Mouse (Mus musculus) hindbrain, embryonic 13.5 days (tissue): ENCODE measurements around the gene Lrp10. TPM values are rescaled to one million over a fixed set of nuclear protein-coding genes. Genes with fewer than 3 reads are reported as not detected.
A peak's percentile ranks its signal among the peaks of the same experiment; 100 is the strongest.

Source experiments
- ATAC-seq: fragments of 200-750 bp; cut with Nextera tagmentation; 2 replicates; pipeline ENCODE4 v1.8.0; 2017; ENCODE audit warnings: moderate TSS enrichment; ENCODE audit not compliant: low FRiP score
- H3K27ac ChIP-seq: fragments of 300-500 bp; sonication (generic); 2 replicates; pipeline ENCODE4 v1.5.1; 2015; ENCODE audit warnings: inconsistent platforms, mild to moderate bottlenecking, moderate library complexity
- H3K27me3 ChIP-seq: fragments of 300-500 bp; sonication (generic); 2 replicates; pipeline ENCODE4 v1.6.1; 2015; ENCODE audit warnings: mild to moderate bottlenecking, inconsistent platforms
- H3K36me3 ChIP-seq: fragments of 300-500 bp; sonication (generic); 2 replicates; pipeline ENCODE4 v1.6.1; 2015; ENCODE audit warnings: mild to moderate bottlenecking, inconsistent platforms
- H3K4me1 ChIP-seq: fragments of 300-500 bp; sonication (generic); replicated peaks from 2 replicates; pipeline ENCODE4 v1.6.1; 2015; ENCODE audit warnings: inconsistent platforms
- H3K4me2 ChIP-seq: fragments of 300-500 bp; sonication (generic); 2 replicates; pipeline ENCODE4 v1.6.1; 2015; ENCODE audit warnings: inconsistent platforms, mild to moderate bottlenecking, moderate library complexity
- H3K4me3 ChIP-seq: fragments of 300-500 bp; sonication (generic); 2 replicates; pipeline ENCODE4 v1.5.1; 2015; ENCODE audit warnings: mild to moderate bottlenecking, inconsistent platforms
- H3K9ac ChIP-seq: fragments of 300-500 bp; sonication (generic); 2 replicates; pipeline ENCODE4 v1.6.1; 2015; ENCODE audit warnings: mild to moderate bottlenecking, inconsistent platforms
- H3K9me3 ChIP-seq: fragments of 300-500 bp; sonication (generic); 2 replicates; pipeline ENCODE4 v1.6.1; 2016; ENCODE audit warnings: inconsistent platforms
- WGBS: fragments of 180-500 bp; shearing (Covaris S2); methylation state at CpG from one replicate; pipeline ENCODE4 v1.1.7; 2015; 5-methylcytosine and 5-hydroxymethylcytosine counted together
- polyA plus RNA-seq: library from polyadenylated mRNA; unstranded; fragments of >200 nt; fragmentation: Nextera tagmentation; extraction: Ambion mirVana; gene quantifications from 2 replicates; pipeline ENCODE4 v1.2.1, GENCODE M21; 2015

Lrp10 gene
- polyA plus RNA-seq, 1 experiment from 2014 or later = 32.0 TPM

DNA sequence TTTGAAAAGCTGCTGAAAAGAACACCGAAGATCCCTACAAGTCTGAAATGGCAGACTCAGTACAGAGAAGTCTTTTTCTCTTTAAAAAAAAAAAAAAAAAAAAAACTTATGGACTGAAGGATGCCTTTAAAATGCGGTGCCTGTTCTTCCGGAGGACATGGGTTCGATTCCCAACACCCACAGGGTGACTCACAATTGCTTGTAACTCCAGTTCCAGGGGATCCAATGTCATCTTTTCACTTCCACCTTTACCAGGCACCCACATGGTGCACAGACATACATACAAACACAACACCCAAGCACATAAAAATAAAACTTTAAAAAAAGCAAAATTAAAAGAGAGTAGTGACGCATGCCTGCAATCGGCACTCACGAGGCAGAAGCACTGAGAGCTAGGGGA lies 36.2 kb upstream of the Lrp10 start:
- Histone ChIP-seq H3K9ac (peak overlapping the region; percentile 91), H3K27me3 (peaks cover 12% of the 10 kb centered on the region), H3K9me3 (no peaks in the 10 kb centered on the region), H3K4me3 (peak overlapping the region; percentile 88), H3K4me1 (peaks cover 59% of the 10 kb centered on the region), H3K4me2 (peak overlapping the region; percentile 67), H3K27ac (no peak overlapping the region), H3K36me3 (peaks cover 8% of the 10 kb centered on the region; the same call in 1 of the 2 replicates)
- ATAC-seq = no peak
- WGBS = 93% methylated on average over 7 of the region's 7 CpGs

GRCm38 (mm10) chr14:54428421-54428820 lies 35.5 kb upstream of the Lrp10 start:
- no peak overlapping the region for H3K4me3 ChIP-seq
- 96% methylated on average over 5 of the region's 5 CpGs for WGBS
- no peak overlapping the region for H3K9ac ChIP-seq
- peaks cover 8% of the 10 kb centered on the region; the same call in 1 of the 2 replicates for H3K36me3 ChIP-seq
- no peak overlapping the region for H3K27ac ChIP-seq
- no peaks in the 10 kb centered on the region for H3K9me3 ChIP-seq
- ATAC-seq = no peak
- no peak overlapping the region for H3K4me2 ChIP-seq
- H3K27me3 ChIP-seq = peaks cover 19% of the 10 kb centered on the region
- H3K4me1 ChIP-seq = peaks cover 64% of the 10 kb centered on the region

- 73% methylated on average over 7 of the region's 7 CpGs for WGBS
- Histone ChIP-seq H3K9ac (peak overlapping the region; percentile 6; the same call in 1 of the 2 replicates), H3K4me1 (peaks cover 72% of the 10 kb centered on the region), H3K27ac (peak overlapping the region; percentile 87), H3K9me3 (no peaks in the 10 kb centered on the region), H3K4me2 (peak overlapping the region; percentile 71), H3K36me3 (peaks cover 8% of the 10 kb centered on the region; the same call in 1 of the 2 replicates), H3K27me3 (peaks cover 19% of the 10 kb centered on the region), H3K4me3 (peak overlapping the region; percentile 55; the same call in 1 of the 2 replicates)
- ATAC-seq = no peak
Observed at GRCm38 (mm10) chr14:54429332-54430093, 34.4 kb upstream of the Lrp10 start.

DNA sequence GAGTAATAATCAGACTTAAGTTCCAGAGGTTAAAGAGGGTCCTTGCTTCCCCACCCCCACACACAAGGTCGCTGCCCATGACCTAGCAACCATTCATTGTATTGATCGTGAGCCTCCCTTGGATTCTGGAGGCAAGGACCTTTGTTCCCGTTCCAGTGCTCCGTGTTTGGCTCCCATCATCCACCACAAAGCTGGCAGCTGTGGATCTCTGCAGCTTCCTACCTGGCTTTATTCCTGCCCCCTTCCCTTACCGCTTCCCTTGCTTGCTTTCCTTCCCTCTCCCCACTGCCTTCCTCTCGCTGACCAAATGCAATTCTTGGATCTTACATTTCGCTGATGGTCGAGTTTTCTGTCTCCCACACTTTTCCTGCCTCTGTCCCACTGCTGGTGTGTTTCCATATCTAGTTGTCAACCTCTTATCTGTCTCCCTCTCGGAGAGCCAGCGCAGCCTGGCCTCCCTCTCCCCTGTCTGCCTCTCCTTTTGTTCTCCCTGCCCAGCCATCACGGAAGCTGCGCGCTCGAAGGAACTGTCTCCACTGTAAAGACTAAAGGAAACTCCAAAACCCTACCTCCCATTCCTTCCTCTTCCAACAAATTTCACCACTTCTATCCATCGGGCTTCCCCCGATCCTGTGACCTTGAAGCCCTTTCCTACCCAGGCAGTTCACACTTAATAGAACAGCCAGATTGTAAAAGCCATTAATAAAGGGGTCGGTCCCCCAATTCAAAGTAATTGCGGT lies 33.4 kb upstream of the Lrp10 start:
- 4% methylated on average over 18 of the region's 18 CpGs for WGBS
- Histone ChIP-seq H3K4me2 (peak overlapping the region; percentile 71), H3K9me3 (no peaks in the 10 kb centered on the region), H3K36me3 (peaks cover 8% of the 10 kb centered on the region; the same call in 1 of the 2 replicates), H3K4me1 (peaks cover 70% of the 10 kb centered on the region), H3K27ac (peak overlapping the region; percentile 87), H3K27me3 (peaks cover 19% of the 10 kb centered on the region), H3K4me3 (peak overlapping the region; percentile 55), H3K9ac (peak overlapping the region; percentile 85)
- ATAC-seq = no peak

- H3K9ac ChIP-seq = peak within 1 kb of the TSS; percentile 85
- peak within 1 kb of the TSS; percentile 87 for H3K27ac ChIP-seq
- peaks cover 10% of the 10 kb centered on the region; the same call in 1 of the 2 replicates for H3K36me3 ChIP-seq
- H3K4me3 ChIP-seq = peak within 1 kb of the TSS; percentile 55
- under 1% methylated on average over 48 of the region's 49 CpGs for WGBS
- H3K27me3 ChIP-seq = peaks cover 19% of the 10 kb centered on the region
- H3K4me1 ChIP-seq = peaks cover 62% of the 10 kb centered on the region
- peak within 1 kb of the TSS; percentile 71 for H3K4me2 ChIP-seq
- peak; percentile 11; the same call in 1 of the 2 replicates for ATAC-seq
- no peaks in the 10 kb centered on the region for H3K9me3 ChIP-seq
Observed at GRCm38 (mm10) chr14:54431334-54432077, 32.4 kb upstream of the Lrp10 start, which contains the start of gene Mmp14. Mmp14 (plus strand) TSS chr14:54431612.

- peak overlapping the region; percentile 87 for H3K27ac ChIP-seq
- H3K4me3 ChIP-seq = peak overlapping the region; percentile 55
- 3% methylated on average over 54 of the region's 54 CpGs for WGBS
- peaks cover 61% of the 10 kb centered on the region for H3K4me1 ChIP-seq
- H3K27me3 ChIP-seq = peaks cover 19% of the 10 kb centered on the region
- peak overlapping the region; percentile 71 for H3K4me2 ChIP-seq
- no peaks in the 10 kb centered on the region for H3K9me3 ChIP-seq
- ATAC-seq = peak; percentile 50; the same call in 1 of the 2 replicates
- H3K9ac ChIP-seq = peak overlapping the region; percentile 85
- peaks cover 11% of the 10 kb centered on the region; the same call in 1 of the 2 replicates for H3K36me3 ChIP-seq
Observed at GRCm38 (mm10) chr14:54432078-54432836, 31.7 kb upstream of the Lrp10 start.

DNA sequence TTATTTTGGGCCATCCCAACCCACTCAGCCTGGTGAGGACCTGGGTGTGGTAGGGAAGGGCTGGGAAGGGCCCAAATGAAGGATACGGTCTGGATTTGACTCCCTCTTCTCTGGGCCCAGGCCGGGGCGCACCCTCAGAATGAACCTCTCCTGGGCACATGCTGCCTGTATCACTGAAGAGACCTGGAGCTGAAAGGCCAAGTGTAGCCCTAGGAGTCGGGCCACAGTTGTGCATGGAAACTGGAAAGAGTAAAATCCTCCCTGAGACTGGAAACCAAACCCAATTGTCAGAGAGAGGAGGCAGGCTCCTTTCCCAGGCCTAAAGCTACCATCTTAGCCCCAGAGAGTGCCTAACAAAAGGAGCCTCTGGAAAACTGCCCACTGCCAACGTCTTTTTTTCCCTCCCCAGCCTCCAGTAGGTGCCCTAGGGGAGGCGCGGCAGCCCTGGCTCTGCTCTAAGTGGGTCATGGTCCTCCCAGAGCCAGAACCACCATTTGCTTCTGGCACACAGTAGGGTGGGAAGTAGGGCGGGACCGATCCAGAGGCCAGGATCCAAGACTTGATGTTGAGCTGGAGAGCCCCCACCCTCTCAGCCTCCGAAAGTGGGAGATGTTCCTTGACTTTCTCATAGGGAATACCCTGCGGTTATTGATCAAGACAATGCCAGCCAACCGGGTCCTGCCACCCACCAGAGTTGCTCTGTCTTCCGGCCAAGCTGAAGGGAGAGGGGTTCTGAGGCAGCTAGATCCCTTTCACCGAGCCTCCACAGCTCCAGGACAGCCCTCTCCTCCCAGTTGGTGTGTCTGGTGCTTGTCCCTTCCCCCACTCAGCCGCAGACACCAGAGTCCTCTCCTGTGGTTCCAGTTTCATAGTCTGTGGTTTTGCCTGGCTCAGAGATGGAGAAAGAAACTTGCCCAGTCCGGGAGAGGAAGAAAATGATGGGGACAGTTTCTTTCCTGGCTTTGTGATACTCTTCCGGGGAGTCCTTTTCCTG lies 30.8 kb upstream of the Lrp10 start:
- Histone ChIP-seq H3K4me1 (peaks cover 52% of the 10 kb centered on the region), H3K9me3 (no peaks in the 10 kb centered on the region)
- 42% methylated on average over 17 of the region's 17 CpGs for WGBS

DNA sequence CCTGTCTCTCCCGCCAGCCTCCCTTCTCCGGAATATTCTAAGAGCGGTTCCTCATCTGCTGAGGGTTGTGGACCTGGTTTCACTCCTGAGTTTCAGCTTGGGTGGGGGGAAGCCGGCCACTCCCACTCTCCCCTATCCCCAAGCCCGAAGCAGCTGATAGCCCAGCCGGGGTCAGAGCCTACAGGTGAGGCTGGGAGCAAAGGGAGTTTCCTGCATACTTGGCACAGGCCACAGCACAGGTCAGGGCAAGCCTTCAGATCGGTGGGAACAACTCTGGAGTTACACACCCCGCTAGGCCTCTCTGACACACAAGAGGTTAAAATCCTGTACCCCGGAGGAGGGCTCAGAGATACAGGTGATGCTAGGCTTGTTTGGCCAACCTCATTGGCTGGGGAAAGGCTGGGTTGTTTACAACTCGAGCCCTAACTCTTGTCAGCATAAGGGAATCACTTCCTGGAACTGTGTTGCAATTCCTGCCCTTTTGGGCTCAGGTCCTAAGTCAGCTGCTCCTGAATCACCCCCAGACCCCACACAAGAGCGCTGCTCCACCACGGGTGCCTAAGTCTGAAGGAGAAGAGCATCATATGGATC lies 29.9 kb upstream of the Lrp10 start:
- peak overlapping the region; percentile 71 for H3K4me2 ChIP-seq
- no peaks in the 10 kb centered on the region for H3K9me3 ChIP-seq
- H3K36me3 ChIP-seq = peaks cover 21% of the 10 kb centered on the region
- peaks cover 19% of the 10 kb centered on the region for H3K27me3 ChIP-seq
- H3K4me1 ChIP-seq = peaks cover 49% of the 10 kb centered on the region
- no peak overlapping the region for H3K27ac ChIP-seq
- peak overlapping the region; percentile 55 for H3K4me3 ChIP-seq
- 74% methylated on average over 12 of the region's 12 CpGs for WGBS
- ATAC-seq = no peak
- H3K9ac ChIP-seq = peak overlapping the region; percentile 85; the same call in 1 of the 2 replicates

More for the DNA sequence above, 30.8 kb upstream of the Lrp10 start:
- peak overlapping the region; percentile 85 for H3K9ac ChIP-seq
- ATAC-seq = peak; percentile 7; the same call in 1 of the 2 replicates
- H3K27me3 ChIP-seq = peaks cover 19% of the 10 kb centered on the region
- peaks cover 12% of the 10 kb centered on the region for H3K36me3 ChIP-seq
- H3K27ac ChIP-seq = peak overlapping the region; percentile 87
- H3K4me2 ChIP-seq = peak overlapping the region; percentile 71
- peak overlapping the region; percentile 55 for H3K4me3 ChIP-seq

DNA sequence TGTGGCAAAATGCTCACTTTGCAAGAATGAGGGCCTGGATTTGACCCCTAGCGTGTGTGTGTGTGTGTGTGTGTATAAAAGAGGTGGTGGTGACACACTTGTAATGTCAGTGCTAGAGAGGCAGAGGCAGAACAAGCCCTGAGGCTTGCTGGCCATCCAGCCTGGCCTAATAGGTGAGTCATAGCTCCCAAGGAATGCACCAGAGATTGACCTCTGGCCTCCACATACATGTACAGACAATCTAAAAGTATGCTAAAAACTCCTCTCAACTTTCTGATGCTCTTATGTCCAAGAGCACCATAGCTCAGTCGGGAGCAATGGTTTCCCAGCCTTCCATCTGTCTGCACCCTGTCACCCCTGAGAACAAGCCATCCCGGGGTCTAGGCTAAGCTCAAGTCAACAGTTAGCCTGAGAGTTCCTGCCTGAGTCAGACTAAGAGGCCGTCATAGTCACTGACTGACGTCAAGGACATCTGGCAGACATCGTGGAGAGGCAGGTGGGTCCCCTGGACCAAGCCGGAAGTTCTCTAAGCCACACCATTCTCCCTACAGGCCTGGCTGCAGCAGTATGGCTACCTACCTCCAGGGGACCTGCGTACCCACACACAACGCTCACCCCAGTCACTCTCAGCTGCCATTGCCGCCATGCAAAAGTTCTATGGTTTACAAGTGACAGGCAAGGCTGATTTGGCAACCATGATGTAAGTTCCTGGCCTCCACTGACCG lies 28.6 kb upstream of the Lrp10 start:
- 83% methylated on average over 11 of the region's 11 CpGs for WGBS
- Histone ChIP-seq H3K4me1 (peaks cover 36% of the 10 kb centered on the region), H3K27me3 (peaks cover 19% of the 10 kb centered on the region), H3K36me3 (peaks cover 26% of the 10 kb centered on the region), H3K4me2 (no peak overlapping the region), H3K4me3 (no peak overlapping the region), H3K9ac (no peak overlapping the region), H3K9me3 (no peaks in the 10 kb centered on the region), H3K27ac (no peak overlapping the region)
- no peak for ATAC-seq

GRCm38 (mm10) chr14:54439155-54439554 lies 24.8 kb upstream of the Lrp10 start:
- no peak for ATAC-seq
- 83% methylated on average over 12 of the region's 12 CpGs for WGBS

More at GRCm38 (mm10) chr14:54439155-54439554, 24.8 kb upstream of the Lrp10 start:
- no peak overlapping the region for H3K4me3 ChIP-seq
- H3K4me1 ChIP-seq = peaks cover 2% of the 10 kb centered on the region
- no peak overlapping the region for H3K27ac ChIP-seq
- no peaks in the 10 kb centered on the region for H3K27me3 ChIP-seq
- peaks cover 31% of the 10 kb centered on the region for H3K36me3 ChIP-seq
- H3K9ac ChIP-seq = no peak overlapping the region
- no peak overlapping the region for H3K4me2 ChIP-seq
- no peaks in the 10 kb centered on the region for H3K9me3 ChIP-seq
